Mouse (Mus musculus) heart, postnatal 25 days (tissue): Measurements from ENCODE around the gene Ptpn12. TPM values are rescaled to one million over a fixed set of nuclear protein-coding genes. Genes with fewer than 3 reads are reported as not detected.

ENCODE experiments used
- DNase-seq: peaks from one replicate; pipeline ENCODE4 v3.0.0; 2022; ENCODE audit warnings: low spot score
- intact Hi-C: fragments of 180-260 bp; cut with DNase I; formaldehyde crosslinking; loops from one replicate; pipeline ENCODE4 v1.15.1; 2025
- total RNA-seq, 2 experiments: library from RNA; stranded (reverse); gene quantifications; 2 replicates each; pipeline ENCODE4 v1.2.3; 2021

The Ptpn12 gene
- total RNA-seq, 2 experiments from 2014 or later = 29.9 to 34.8 TPM

GRCm38 (mm10) chr5:21033382-21034056, 22.2 kb downstream of the Ptpn12 start:
- intact Hi-C loops = no loop called here
- DNase-seq = no peak

GRCm38 (mm10) chr5:21032626-21033025, 23.1 kb downstream of the Ptpn12 start:
- intact Hi-C loops = no loop called here
- DNase-seq = no peak

GRCm38 (mm10) chr5:21030226-21030625, 25.5 kb downstream of the Ptpn12 start:
- DNase-seq = no peak
- intact Hi-C loops = no loop called here

- intact Hi-C loops = no loop called here
- peak; percentile 14 for DNase-seq
Observed at GRCm38 (mm10) chr5:21017075-21017474, 38.6 kb downstream of the Ptpn12 start.

- intact Hi-C loops = loop anchor here (5.0 kb wide), 1 partner anchor 131 kb away; no protein-coding TSS in a partner anchor
Observed at GRCm38 (mm10) chr5:21010908-21011307, 44.8 kb downstream of the Ptpn12 start.

GRCm38 (mm10) chr5:21002723-21003122, 53.0 kb downstream of the Ptpn12 start:
- no peak for DNase-seq
- intact Hi-C loops = no loop called here

More at GRCm38 (mm10) chr5:21010908-21011307, 44.8 kb downstream of the Ptpn12 start:
- no peak for DNase-seq

- no peak for DNase-seq
- intact Hi-C loops = no loop called here
Observed at GRCm38 (mm10) chr5:21001622-21002315, 53.9 kb downstream of the Ptpn12 start.

- intact Hi-C loops = no loop called here
- DNase-seq = no peak
Observed at GRCm38 (mm10) chr5:20998427-20998826, 57.3 kb downstream of the Ptpn12 start.

GRCm38 (mm10) chr5:20997555-20997954, 58.2 kb downstream of the Ptpn12 start:
- intact Hi-C loops = no loop called here
- no peak for DNase-seq

GRCm38 (mm10) chr5:20990062-20990809, 65.5 kb downstream of the Ptpn12 start:
- intact Hi-C loops = no loop called here
- no peak for DNase-seq

- no peak for DNase-seq
- intact Hi-C loops = no loop called here
Observed at GRCm38 (mm10) chr5:20986271-20986670, 69.4 kb downstream of the Ptpn12 start.

GRCm38 (mm10) chr5:20983505-20983904, 72.2 kb downstream of the Ptpn12 start:
- intact Hi-C loops = no loop called here

GRCm38 (mm10) chr5:20974690-20975089, 81.0 kb downstream of the Ptpn12 start:
- intact Hi-C loops = no loop called here
- no peak for DNase-seq

More at GRCm38 (mm10) chr5:20983505-20983904, 72.2 kb downstream of the Ptpn12 start:
- DNase-seq = no peak

- no peak for DNase-seq
- intact Hi-C loops = no loop called here
Observed at GRCm38 (mm10) chr5:20973999-20974398, 81.7 kb downstream of the Ptpn12 start.

GRCm38 (mm10) chr5:20973069-20973468, 82.6 kb downstream of the Ptpn12 start:
- DNase-seq = no peak
- intact Hi-C loops = no loop called here

GRCm38 (mm10) chr5:20968963-20969362, 86.7 kb downstream of the Ptpn12 start:
- intact Hi-C loops = loop anchor here (1.0 to 10.0 kb wide), 2 partner anchors 55 to 164 kb away; no protein-coding TSS in a partner anchor

GRCm38 (mm10) chr5:20968493-20968892, 87.2 kb downstream of the Ptpn12 start:
- intact Hi-C loops = loop anchor here (10.0 kb wide), 1 partner anchor 164 kb away; no protein-coding TSS in a partner anchor
- DNase-seq = no peak

More at GRCm38 (mm10) chr5:20968963-20969362, 86.7 kb downstream of the Ptpn12 start:
- DNase-seq = no peak

- intact Hi-C loops = loop anchor here (10.0 kb wide), 1 partner anchor 163 kb away; no protein-coding TSS in a partner anchor
- DNase-seq = no peak
Observed at GRCm38 (mm10) chr5:20967942-20968341, 87.8 kb downstream of the Ptpn12 start.

- DNase-seq = no peak
- intact Hi-C loops = loop anchor here (10.0 kb wide), 1 partner anchor 160 kb away; no protein-coding TSS in a partner anchor
Observed at GRCm38 (mm10) chr5:20964446-20964845, 91.3 kb downstream of the Ptpn12 start.

GRCm38 (mm10) chr5:20963295-20963694, 92.4 kb downstream of the Ptpn12 start:
- intact Hi-C loops = loop anchor here (10.0 kb wide), 1 partner anchor 158 kb away; no protein-coding TSS in a partner anchor
- no peak for DNase-seq
